10 mouse cellular contexts compared by ENCODE assay signal in the genomic region with DNA sequence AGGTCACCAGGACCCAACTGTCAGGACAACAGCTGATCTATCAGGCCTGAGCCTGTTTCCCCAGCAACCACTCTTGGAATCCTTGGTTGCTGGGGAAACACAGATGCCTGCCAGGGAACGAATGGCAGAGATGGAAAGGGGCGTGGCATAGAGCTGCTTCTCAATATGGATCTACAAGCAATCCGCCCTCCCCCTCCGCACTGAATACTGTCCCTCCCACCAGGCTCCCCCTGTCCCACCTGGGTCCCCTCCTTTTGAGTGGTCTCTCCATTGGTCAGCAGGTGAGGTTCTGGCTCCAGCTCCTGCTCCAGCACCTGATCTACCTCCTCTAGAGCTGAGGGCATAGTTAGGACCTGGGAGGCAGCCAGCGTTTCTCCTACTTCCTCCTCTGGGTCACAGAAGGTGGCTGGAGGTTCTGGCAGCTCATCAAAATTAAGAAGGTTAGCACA. TPM values are rescaled to one million over a fixed set of nuclear protein-coding genes. Genes with fewer than 3 reads are reported as not detected.
A peak's percentile ranks its signal among the peaks of the same experiment; 100 is the strongest.
DNase-seq lines count a peak whose midpoint lies in the region; ATAC-seq and TF ChIP-seq lines count a peak whose summit lies in the region.
"Had no signal": no experiment of that assay in that cellular context is flagged by ENCODE, and none has a peak within 500 bp of the region (broad histone marks: within the 10 kb centered on the region; RNA-seq: fewer than 3 reads in every experiment).

No protein-coding gene starts in this region.

- TF ChIP-seq POLR2A in liver, adult 2 months (IDR thresholded peaks at IDR 0.05; ENCODE audit: extremely low read depth, insufficient read depth, low read length), result no peak

- H3K27me3 ChIP-seq in liver, adult 2 months (ENCODE audit: control insufficient read depth, insufficient read depth, low read length), result peaks cover 12% of the 10 kb centered on the region; the same call in 1 of the 2 replicates
- peaks cover 48% of the 10 kb centered on the region for H3K27me3 ChIP-seq in liver, embryonic 11.5 days (replicated peaks; ENCODE audit: control insufficient read depth, insufficient read depth, low read length)
- no peaks in the 10 kb centered on the region for H3K27me3 ChIP-seq in forebrain, embryonic 14.5 days (replicated peaks; ENCODE audit: control insufficient read depth, insufficient read depth, low read length)
- no peaks in the 10 kb centered on the region for H3K27me3 ChIP-seq in stomach, postnatal 0 days (ENCODE audit: control insufficient read depth, insufficient read depth, low read length)

- no peak for TF ChIP-seq EP300 in stomach, postnatal 0 days (optimal IDR thresholded peaks at IDR 0.05)

- H3K27ac ChIP-seq in liver, adult 2 months (replicated peaks; ENCODE audit: insufficient read depth, low read depth, low read length), result no peak overlapping the region
- no peak overlapping the region for H3K27ac ChIP-seq in liver, embryonic 11.5 days (ENCODE audit: low read depth, low read length)
- H3K27ac ChIP-seq in forebrain, embryonic 14.5 days (ENCODE audit: low read depth, low read length), result peak overlapping the region; percentile 61
- H3K27ac ChIP-seq in stomach, postnatal 0 days (replicated peaks), result no peak overlapping the region
- H3K27ac ChIP-seq: lung, embryonic 15.5 days had no signal

- intact Hi-C loops in left cerebral cortex, postnatal 36 days (cut with DNase I), result no loop called here

- no peaks in the 10 kb centered on the region; the same call in 1 of the 2 replicates for H3K4me1 ChIP-seq in liver, adult 2 months (ENCODE audit: control insufficient read depth, insufficient read depth, low read length)
- H3K4me1 ChIP-seq in liver, embryonic 11.5 days (replicated peaks; ENCODE audit: control insufficient read depth, insufficient read depth, low read length), result peaks cover 17% of the 10 kb centered on the region
- H3K4me1 ChIP-seq in forebrain, embryonic 14.5 days (ENCODE audit: control insufficient read depth, insufficient read depth, low read length), result peaks cover 42% of the 10 kb centered on the region
- H3K4me1 ChIP-seq in stomach, postnatal 0 days (replicated peaks; ENCODE audit: control insufficient read depth, insufficient read depth), result no peaks in the 10 kb centered on the region

- ATAC-seq in liver, embryonic 11.5 days (replicated peaks; ENCODE audit: low FRiP score), result no peak
- ATAC-seq in forebrain, embryonic 14.5 days, result peak; percentile 38; the same call in 1 of the 2 replicates
- no peak for ATAC-seq in stomach, postnatal 0 days (ENCODE audit: low FRiP score, low TSS enrichment)

- no peak overlapping the region for H3K4me2 ChIP-seq in liver, embryonic 11.5 days
- peak overlapping the region; percentile 16 for H3K4me2 ChIP-seq in forebrain, embryonic 14.5 days (ENCODE audit: low read length)
- H3K4me2 ChIP-seq in stomach, postnatal 0 days (replicated peaks; ENCODE audit: low read depth), result no peak overlapping the region
- H3K4me2 ChIP-seq: lung, embryonic 15.5 days had no signal

- no peaks in the 10 kb centered on the region for H3K9me3 ChIP-seq in liver, embryonic 11.5 days (ENCODE audit: control insufficient read depth, low read length)
- no peaks in the 10 kb centered on the region for H3K9me3 ChIP-seq in forebrain, embryonic 14.5 days (replicated peaks; ENCODE audit: control insufficient read depth, low read length)
- H3K9me3 ChIP-seq in stomach, postnatal 0 days (ENCODE audit: control insufficient read depth, low read length), result no peaks in the 10 kb centered on the region
- H3K9me3 ChIP-seq: lung, embryonic 15.5 days had no signal

- TF ChIP-seq CTCF in liver, adult 2 months (IDR thresholded peaks at IDR 0.05; ENCODE audit: low read depth, low read length), result no peak
- no peak for TF ChIP-seq CTCF in stomach, postnatal 0 days (IDR thresholded peaks at IDR 0.05; ENCODE audit: low read depth)

- WGBS in liver, adult 2 months, result 61% methylated on average over 5 of the region's 5 CpGs
- WGBS in liver, embryonic 11.5 days, result 49% methylated on average over 5 of the region's 5 CpGs
- 5% methylated on average over 5 of the region's 5 CpGs for WGBS in forebrain, embryonic 14.5 days
- WGBS in stomach, postnatal 0 days, result 42% methylated on average over 5 of the region's 5 CpGs

- no peaks in the 10 kb centered on the region for H3K79me2 ChIP-seq in liver, adult 2 months (ENCODE audit: control insufficient read depth, insufficient read depth, low read length)

- DNase-seq in liver, adult 2 months (ENCODE audit: extremely low read depth, low read depth, low spot score), result peak; percentile 22
- DNase-seq in liver, embryonic 11.5 days (ENCODE audit: low spot score), result no peak
- peak; percentile 97 for DNase-seq in forebrain, embryonic 14.5 days (ENCODE audit: low spot score)
- peak; percentile 70 to 71 for DNase-seq in left cerebral cortex, postnatal 36 days (ENCODE audit: low spot score in 2 of 2)
- DNase-seq in retina, postnatal 1 day, result peak; percentile 76
- DNase-seq in stomach, postnatal 0 days (ENCODE audit: low spot score), result no peak
- no peak for DNase-seq in adrenal gland, postnatal 36 days
- DNase-seq in urinary bladder, postnatal 25 days (ENCODE audit: low spot score), result no peak

- H3K4me3 ChIP-seq in liver, adult 2 months (ENCODE audit: insufficient read depth, low read depth, low read length), result no peak overlapping the region
- H3K4me3 ChIP-seq in liver, embryonic 11.5 days (ENCODE audit: low read depth, low read length), result no peak overlapping the region
- H3K4me3 ChIP-seq in forebrain, embryonic 14.5 days (ENCODE audit: low read depth, low read length), result no peak overlapping the region
- no peak overlapping the region for H3K4me3 ChIP-seq in stomach, postnatal 0 days (ENCODE audit: low read depth, low read length)
- H3K4me3 ChIP-seq: lung, embryonic 15.5 days had no signal

- no peak overlapping the region for H3K9ac ChIP-seq in liver, adult 2 months (ENCODE audit: low read depth, low read length)
- H3K9ac ChIP-seq in liver, embryonic 11.5 days (ENCODE audit: low read depth, low read length), result no peak overlapping the region
- H3K9ac ChIP-seq in forebrain, embryonic 14.5 days (ENCODE audit: low read length), result no peak overlapping the region
- no peak overlapping the region for H3K9ac ChIP-seq in stomach, postnatal 0 days (ENCODE audit: low read length)
- H3K9ac ChIP-seq: lung, embryonic 15.5 days had no signal

- no peaks in the 10 kb centered on the region for H3K36me3 ChIP-seq in liver, adult 2 months (ENCODE audit: control insufficient read depth, insufficient read depth, low read length)
- peaks cover 8% of the 10 kb centered on the region; the same call in 1 of the 2 replicates for H3K36me3 ChIP-seq in liver, embryonic 11.5 days (ENCODE audit: control insufficient read depth, insufficient read depth, low read length)
- peaks cover 67% of the 10 kb centered on the region for H3K36me3 ChIP-seq in forebrain, embryonic 14.5 days (ENCODE audit: control insufficient read depth, insufficient read depth, low read length)
- peaks cover 2% of the 10 kb centered on the region; the same call in 1 of the 2 replicates for H3K36me3 ChIP-seq in stomach, postnatal 0 days (ENCODE audit: control insufficient read depth, insufficient read depth, low read length)

RNA-seq across cellular contexts. Expression of a gene that starts 10.6 kb away (rescaled TPM):
- total RNA-seq in liver, adult 2 months (2014; rRNA removed), result not detected in 2 replicates
- 0.31 and 0.44 TPM in 2 replicates for polyA plus RNA-seq in liver, adult 2 months (2012; rRNA removed)
- 0.29 and 0.35 TPM in 2 replicates for polyA plus RNA-seq in liver, embryonic 11.5 days (2014; fragmentation: Nextera tagmentation; extraction: Ambion mirVana)
- polyA plus RNA-seq in forebrain, embryonic 14.5 days (2014; fragmentation: Nextera tagmentation; extraction: Ambion mirVana), result 6.7 and 7.4 TPM in 2 replicates
- 10 to 100 TPM; 81.8 to 82.1 TPM for total RNA-seq in left cerebral cortex, postnatal 36 days (2021)
- polyA plus RNA-seq in stomach, postnatal 0 days (2015; fragmentation: Nextera tagmentation; extraction: Ambion mirVana), result 0.13 and 0.28 TPM in 2 replicates
- 1 to 10 TPM; 1.9 to 3.3 TPM for total RNA-seq in adrenal gland, postnatal 36 days (2021)

RNA-seq across cellular contexts. Expression of a gene that starts 13.3 kb away (rescaled TPM):
- 0.65 and 0.81 TPM in 2 replicates for total RNA-seq in liver, adult 2 months (2014; rRNA removed)
- 2.1 and 2.3 TPM in 2 replicates for polyA plus RNA-seq in liver, adult 2 months (2012; rRNA removed)
- polyA plus RNA-seq in liver, embryonic 11.5 days (2014; fragmentation: Nextera tagmentation; extraction: Ambion mirVana), result 64.9 and 69.0 TPM in 2 replicates
- 396 and 523 TPM in 2 replicates for polyA plus RNA-seq in forebrain, embryonic 14.5 days (2014; fragmentation: Nextera tagmentation; extraction: Ambion mirVana)
- total RNA-seq in left cerebral cortex, postnatal 36 days (2021), result 100 to 1,000 TPM; 247 to 314 TPM
- 39.3 and 40.4 TPM in 2 replicates for polyA plus RNA-seq in stomach, postnatal 0 days (2015; fragmentation: Nextera tagmentation; extraction: Ambion mirVana)
- 10 to 100 TPM; 16.0 to 18.0 TPM for total RNA-seq in adrenal gland, postnatal 36 days (2021)

RNA-seq across cellular contexts. Expression of a gene that starts 29.8 kb away (rescaled TPM):
- total RNA-seq in liver, adult 2 months (2014; rRNA removed), result 8.8 and 13.6 TPM in 2 replicates
- polyA plus RNA-seq in liver, adult 2 months (2012; rRNA removed), result 12.4 and 14.3 TPM in 2 replicates
- polyA plus RNA-seq in liver, embryonic 11.5 days (2014; fragmentation: Nextera tagmentation; extraction: Ambion mirVana), result 45.8 and 49.0 TPM in 2 replicates
- 25.0 and 28.9 TPM in 2 replicates for polyA plus RNA-seq in forebrain, embryonic 14.5 days (2014; fragmentation: Nextera tagmentation; extraction: Ambion mirVana)
- total RNA-seq in left cerebral cortex, postnatal 36 days (2021), result 10 to 100 TPM; 63.4 to 65.2 TPM
- polyA plus RNA-seq in stomach, postnatal 0 days (2015; fragmentation: Nextera tagmentation; extraction: Ambion mirVana), result 17.7 and 19.0 TPM in 2 replicates
- total RNA-seq in adrenal gland, postnatal 36 days (2021), result 10 to 100 TPM; 34.5 to 49.4 TPM

RNA-seq across cellular contexts. Expression of a gene that starts 38.8 kb away (rescaled TPM):
- total RNA-seq in liver, adult 2 months (2014; rRNA removed), result 3.6 and 6.4 TPM in 2 replicates
- 6.7 and 10.2 TPM in 2 replicates for polyA plus RNA-seq in liver, adult 2 months (2012; rRNA removed)
- 86.4 and 94.6 TPM in 2 replicates for polyA plus RNA-seq in liver, embryonic 11.5 days (2014; fragmentation: Nextera tagmentation; extraction: Ambion mirVana)
- polyA plus RNA-seq in forebrain, embryonic 14.5 days (2014; fragmentation: Nextera tagmentation; extraction: Ambion mirVana), result 124 and 127 TPM in 2 replicates
- 100 to 1,000 TPM in 1 of 2 experiments, 10 to 100 TPM in 1; 82.1 to 101 TPM for total RNA-seq in left cerebral cortex, postnatal 36 days (2021)
- 174 and 193 TPM in 2 replicates for polyA plus RNA-seq in stomach, postnatal 0 days (2015; fragmentation: Nextera tagmentation; extraction: Ambion mirVana)
- 10 to 100 TPM; 15.2 to 23.9 TPM for total RNA-seq in adrenal gland, postnatal 36 days (2021)

RNA-seq across cellular contexts. Expression of a gene that starts 48.1 kb away (rescaled TPM):
- 391 and 453 TPM in 2 replicates for total RNA-seq in liver, adult 2 months (2014; rRNA removed)
- polyA plus RNA-seq in liver, adult 2 months (2012; rRNA removed), result 621 and 798 TPM in 2 replicates
- 62.3 and 63.4 TPM in 2 replicates for polyA plus RNA-seq in liver, embryonic 11.5 days (2014; fragmentation: Nextera tagmentation; extraction: Ambion mirVana)
- polyA plus RNA-seq in forebrain, embryonic 14.5 days (2014; fragmentation: Nextera tagmentation; extraction: Ambion mirVana), result not detected in 2 replicates
- total RNA-seq in left cerebral cortex, postnatal 36 days (2021), result under 1 TPM; 0.79 to 0.84 TPM
- 0.41 and 0.68 TPM in 2 replicates for polyA plus RNA-seq in stomach, postnatal 0 days (2015; fragmentation: Nextera tagmentation; extraction: Ambion mirVana)
- under 1 TPM in 1 of 2 experiments, not detected in 1; 0.30 TPM for total RNA-seq in adrenal gland, postnatal 36 days (2021)
- total RNA-seq: ES-E14 had no signal

Comparison
In these comparisons a context has a peak if more than half of its experiments do, and no peak if none do; other contexts are left out.
1. DNase-seq: peak in liver, adult 2 months (single experiment), forebrain, embryonic 14.5 days (single experiment), left cerebral cortex, postnatal 36 days (2 of 2) and retina, postnatal 1 day (single experiment); none in liver, embryonic 11.5 days (single experiment), stomach, postnatal 0 days (single experiment), adrenal gland, postnatal 36 days (0 of 2) and urinary bladder, postnatal 25 days (single experiment).
2. RNA of a gene that starts 13.3 kb away (polyA plus RNA-seq): 396 to 523 TPM in forebrain, embryonic 14.5 days, 64.9 to 69.0 TPM in liver, embryonic 11.5 days and 39.3 to 40.4 TPM in stomach, postnatal 0 days; 2.1 to 2.3 TPM in liver, adult 2 months; every median in the first group is over 10 times any median in the second.